Mouse (Mus musculus): ENCODE results near the gene Prtg.

Prtg gene

DNA sequence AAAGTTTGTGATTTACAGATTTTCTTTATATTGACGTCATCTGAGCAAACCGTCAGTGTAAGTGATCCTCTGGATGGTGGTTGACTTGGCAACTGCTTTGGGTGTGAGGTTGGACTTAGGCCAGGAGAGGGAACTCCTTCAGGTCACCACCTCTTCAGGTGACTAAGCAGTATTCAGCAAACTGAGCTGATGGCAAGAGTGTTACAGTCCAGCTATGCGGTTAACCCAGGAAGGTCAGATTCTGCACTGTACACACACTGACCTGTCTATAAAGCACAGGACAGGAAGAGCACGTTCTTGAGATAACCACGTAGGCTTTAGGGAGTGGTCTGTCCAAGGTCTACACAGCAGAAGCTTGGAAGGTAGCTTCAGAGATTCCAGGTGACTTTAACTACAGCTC lies 3.9 kb downstream of the Prtg start:
- DNase-seq = no peak

DNA sequence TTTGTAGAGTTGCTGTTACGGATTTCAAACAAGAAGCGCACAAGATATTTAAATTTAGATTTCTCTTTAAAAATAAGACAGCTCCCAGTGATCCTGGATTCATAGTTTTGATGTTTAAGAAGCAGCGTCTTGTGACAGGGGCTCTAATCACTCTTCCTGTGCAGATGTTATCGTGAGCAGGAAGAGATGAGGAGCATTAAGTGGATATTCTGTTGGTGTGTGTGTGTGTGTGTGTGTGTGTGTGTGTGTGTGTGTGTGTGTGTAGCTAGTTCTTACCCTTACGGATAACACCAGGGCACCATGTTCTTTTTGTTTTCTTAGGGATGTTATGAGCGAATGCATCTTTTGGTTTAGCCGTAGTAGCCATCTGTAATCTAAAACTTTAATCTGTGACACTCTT lies 5.4 kb downstream of the Prtg start:
- no peak for DNase-seq

DNA sequence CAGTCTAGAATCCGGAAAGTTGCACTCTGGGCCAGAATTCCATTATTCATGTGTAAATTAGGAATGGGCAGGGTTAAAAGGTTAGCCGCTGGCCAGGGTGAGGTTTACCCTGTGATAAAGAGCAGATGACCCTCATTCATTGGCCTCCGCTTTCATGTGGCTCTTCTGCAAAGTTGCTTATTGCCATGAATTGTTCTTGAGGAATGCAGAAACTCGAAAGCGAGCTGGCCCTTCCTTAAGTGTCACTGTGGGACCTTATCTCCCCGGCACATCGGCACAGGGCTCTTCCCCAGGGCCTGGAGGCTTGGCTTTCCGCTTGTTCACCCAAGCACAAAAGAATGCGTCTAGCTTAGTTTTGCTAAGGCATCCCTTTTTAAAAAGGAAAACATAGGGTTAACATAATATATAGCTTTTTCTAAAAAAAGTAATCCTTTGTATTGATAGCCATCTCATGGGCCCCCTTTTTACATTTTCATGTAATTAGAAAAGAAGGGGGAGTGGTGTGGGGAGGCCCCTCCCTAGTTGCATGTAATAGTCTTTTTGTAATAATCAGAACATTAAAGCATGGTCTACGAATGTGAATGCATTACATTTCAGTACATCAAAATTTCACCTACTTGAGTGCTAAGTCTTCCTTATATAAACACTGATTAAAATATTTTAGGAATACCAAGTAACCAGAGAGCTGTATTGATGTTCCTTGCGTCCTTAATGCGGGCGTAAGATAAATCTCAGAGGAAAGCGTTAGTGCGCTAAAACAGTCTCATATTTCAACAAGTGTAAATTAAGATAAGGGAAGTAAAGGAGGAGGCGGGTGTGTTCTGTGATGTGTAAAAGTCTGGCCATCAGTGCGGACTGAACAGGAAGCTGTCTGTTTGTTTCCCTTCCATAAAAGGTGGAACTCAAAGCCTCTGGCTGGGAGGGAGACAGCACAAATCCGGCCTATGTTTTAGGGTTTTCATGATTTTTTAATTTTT lies 6.2 kb downstream of the Prtg start:
- no peak for DNase-seq

DNA sequence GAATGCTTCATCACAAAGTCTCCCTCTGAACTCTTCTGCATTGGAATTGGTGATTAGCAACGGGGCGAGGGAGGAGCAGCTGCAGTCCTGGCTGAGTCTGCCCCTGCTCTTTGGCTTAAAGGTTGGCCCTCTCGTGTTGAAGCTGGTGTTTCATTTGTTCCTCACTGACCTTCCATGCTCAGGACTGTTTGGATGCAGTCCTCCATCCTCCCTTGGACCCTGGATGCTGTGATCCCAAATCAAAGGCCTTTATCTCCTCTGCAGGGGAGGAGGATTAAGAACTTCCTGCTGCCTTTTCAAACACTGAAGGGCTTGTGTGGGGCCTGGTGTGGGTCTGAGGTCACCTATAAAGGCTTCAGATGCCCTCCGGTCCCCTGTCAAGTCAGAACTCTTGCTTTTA lies 18.8 kb downstream of the Prtg start:
- DNase-seq = no peak

- DNase-seq = no peak
These were observed 19.3 kb downstream of the Prtg start for GRCm38 (mm10) chr9:72825976-72826375.

- no peak for DNase-seq
These were observed 22.1 kb downstream of the Prtg start for GRCm38 (mm10) chr9:72828616-72829257.

DNA sequence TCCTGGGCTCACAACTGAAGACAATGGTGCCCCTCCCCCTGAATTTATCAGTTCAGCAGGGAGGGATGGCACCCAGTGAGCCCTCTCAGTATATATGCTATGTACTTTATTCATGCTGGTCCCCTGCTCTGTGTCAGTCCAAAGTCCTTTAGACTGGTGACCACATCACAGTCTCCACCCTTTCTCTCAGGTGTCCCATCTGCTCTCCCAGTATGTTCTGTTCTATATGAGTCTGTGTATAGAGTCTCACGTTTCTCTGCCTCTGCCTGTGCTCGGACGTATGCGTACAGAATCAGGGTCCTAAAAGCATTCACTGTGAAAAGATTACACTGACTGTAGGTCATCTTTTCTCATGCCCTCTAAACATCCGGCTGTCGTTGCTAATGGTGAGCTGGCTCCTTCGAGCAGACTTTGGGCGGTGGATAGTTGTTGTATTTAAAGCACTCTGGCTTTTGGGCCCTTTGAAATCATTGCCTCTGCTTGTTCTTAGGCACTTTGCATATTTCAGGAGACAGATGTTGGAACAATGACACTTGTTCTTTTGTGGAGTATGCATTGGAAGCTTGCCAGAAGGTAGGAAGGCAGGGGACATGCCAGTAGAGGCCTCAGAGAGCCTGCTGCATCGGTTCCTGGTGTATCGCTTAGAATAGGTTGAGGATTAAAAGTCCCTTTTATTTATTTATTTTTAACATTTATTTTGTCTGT lies 27.5 kb downstream of the Prtg start:
- DNase-seq = no peak

- DNase-seq = no peak
These were observed 28.3 kb downstream of the Prtg start for GRCm38 (mm10) chr9:72835007-72835406.

DNA sequence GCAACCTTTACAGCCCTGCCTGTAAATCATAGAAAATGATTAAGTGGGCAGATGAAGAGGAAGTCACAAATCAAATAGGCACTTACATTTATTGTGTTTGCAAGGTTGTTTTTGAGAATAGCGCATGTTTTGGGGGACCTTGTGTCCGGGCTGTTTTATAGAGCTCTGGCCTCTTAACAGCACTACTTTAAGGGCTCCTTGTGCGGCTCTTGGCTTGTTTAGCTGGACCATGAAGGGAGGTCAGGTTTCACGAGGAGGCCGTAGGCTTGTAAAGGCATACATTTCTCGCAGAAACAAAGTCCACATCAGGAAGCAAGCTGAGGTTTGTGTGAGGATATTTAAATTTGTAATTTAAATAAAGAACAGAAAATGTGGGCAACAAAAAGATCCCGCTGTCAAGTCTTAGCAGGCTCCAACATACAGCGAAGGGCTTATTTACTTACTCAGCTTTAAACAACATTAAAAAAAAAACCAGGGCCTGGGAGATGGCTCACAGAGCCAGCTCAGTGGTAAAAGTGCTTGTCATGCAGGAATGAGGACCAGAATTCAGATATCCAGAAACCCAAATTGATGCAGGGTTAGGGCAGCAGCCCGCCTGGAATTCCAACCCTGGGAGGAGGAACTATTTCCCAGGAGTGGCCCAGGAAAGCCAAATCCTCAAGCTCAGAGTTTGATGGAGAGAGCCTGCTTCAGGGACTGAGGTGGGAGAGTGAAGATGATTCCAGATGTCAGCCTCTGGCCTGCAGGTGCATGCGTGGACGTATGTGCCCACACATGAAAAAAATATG lies 30.2 kb downstream of the Prtg start:
- DNase-seq = no peak

GRCm38 (mm10) chr9:72837598-72838160 lies 31.0 kb downstream of the Prtg start:
- DNase-seq = no peak

GRCm38 (mm10) chr9:72838256-72838655 lies 31.6 kb downstream of the Prtg start:
- DNase-seq = no peak

DNA sequence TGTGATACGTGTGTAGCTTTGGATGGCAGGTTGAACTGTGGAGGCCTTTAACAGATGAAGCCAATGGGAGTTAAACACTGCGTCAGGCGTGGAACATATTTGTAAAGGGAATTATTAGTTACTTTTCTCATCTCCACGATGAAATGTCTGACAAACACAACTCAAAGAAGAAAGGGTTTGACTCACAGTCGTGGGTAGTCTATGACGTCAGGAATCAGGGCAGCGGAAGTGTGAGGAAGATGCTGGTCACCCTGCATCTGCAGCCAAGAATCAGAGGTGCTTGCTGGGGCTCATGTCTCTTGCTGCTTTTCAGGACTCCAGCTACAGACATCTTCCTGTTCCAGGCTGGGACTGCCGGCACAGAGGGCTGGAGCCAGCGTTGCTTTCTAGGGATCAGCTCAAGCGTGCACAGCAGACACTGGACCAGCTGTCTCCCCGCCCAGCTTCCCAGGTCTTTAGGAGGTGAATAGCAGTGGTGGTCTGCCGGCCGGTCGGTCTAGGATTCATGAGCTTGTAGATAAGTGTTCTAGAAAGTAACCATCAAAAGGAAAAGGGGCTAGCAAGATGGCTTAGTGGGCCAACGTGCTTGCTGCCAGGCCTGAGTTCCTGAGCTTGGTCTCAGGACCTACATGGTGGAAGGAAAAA lies 32.8 kb downstream of the Prtg start:
- DNase-seq = no peak

GRCm38 (mm10) chr9:72844496-72844895 lies 37.8 kb downstream of the Prtg start:
- DNase-seq = no peak

- no peak for DNase-seq
These were observed 39.5 kb downstream of the Prtg start for GRCm38 (mm10) chr9:72846160-72846559.

DNA sequence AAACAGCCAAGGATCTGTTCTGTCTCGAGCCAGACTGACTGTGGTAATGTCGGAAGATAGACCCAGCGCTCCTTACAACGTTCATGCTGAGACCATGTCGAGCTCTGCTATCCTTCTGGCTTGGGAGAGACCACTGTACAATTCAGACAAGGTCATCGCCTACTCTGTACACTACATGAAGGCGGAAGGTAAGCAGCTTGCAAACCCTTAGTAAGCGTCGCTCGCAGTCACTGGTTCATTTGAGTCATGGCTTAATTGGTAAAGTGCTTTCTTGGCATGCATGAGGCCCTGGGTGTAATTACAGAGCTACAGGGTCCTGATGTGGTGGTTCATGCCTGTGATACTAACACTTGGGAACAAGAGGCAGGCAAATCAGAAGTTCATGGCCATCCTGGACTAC lies 44.9 kb downstream of the Prtg start:
- no peak for DNase-seq

- DNase-seq = no peak
These were observed 45.3 kb downstream of the Prtg start for GRCm38 (mm10) chr9:72851979-72852378.

GRCm38 (mm10) chr9:72853681-72854190 lies 47.1 kb downstream of the Prtg start:
- no peak for DNase-seq

DNA sequence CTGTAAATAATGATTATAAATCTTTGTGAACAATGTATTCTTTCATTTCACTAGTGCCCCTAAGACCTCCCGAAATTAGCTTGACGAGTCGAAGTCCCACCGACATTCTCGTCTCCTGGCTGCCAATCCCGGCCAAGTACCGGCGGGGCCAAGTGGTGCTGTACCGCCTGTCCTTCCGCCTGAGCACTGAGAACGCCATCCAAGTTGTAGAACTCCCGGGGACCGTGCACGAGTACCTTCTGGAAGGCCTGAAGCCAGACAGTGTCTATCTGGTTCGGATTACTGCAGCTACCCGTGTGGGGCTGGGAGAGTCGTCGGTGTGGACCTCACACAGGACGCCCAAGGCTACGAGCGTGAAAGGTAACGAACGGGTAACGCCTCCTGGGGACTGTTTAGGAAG lies 50.0 kb downstream of the Prtg start:
- no peak for DNase-seq

- DNase-seq = no peak
These were observed 54.1 kb downstream of the Prtg start for GRCm38 (mm10) chr9:72860764-72861163.

DNA sequence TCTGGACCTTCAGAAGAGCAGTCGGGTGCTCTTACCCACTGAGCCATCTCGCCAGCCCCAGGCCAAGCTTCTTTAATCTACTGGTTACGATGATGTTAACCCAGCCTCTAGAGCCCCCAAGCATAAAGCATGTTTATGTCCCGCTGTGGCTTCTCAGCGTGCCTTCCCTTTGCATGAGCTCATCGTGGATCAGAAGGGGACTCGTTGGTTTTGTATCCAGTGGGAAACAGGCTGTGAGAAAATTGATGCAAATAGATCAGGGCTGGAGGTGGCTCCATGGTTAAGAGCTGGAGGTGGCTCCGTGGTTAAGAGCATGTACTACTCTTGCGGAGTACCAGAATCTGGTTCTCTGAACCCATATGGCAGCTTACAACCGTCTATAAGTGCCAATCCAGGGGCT lies 54.6 kb downstream of the Prtg start:
- no peak for DNase-seq

DNA sequence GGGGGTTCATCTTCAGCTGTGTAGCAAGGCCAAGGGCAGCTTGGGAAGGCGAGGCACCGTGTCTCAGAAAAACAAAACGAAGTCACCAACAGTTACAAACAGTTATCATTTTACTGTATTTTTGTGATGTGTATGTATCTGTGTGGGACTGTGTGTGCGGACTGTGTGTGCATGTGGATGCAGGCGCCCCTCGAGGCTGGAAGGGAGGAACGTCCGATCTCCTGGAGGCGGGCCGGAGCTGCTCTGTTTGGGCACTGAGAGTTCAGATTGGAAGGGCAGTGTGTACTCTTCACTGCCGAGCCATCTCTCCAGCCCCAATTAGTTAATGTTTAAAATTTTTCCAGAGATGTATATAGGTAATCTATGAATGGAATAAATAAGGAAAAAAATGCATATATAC lies 55.5 kb downstream of the Prtg start:
- no peak for DNase-seq

DNA sequence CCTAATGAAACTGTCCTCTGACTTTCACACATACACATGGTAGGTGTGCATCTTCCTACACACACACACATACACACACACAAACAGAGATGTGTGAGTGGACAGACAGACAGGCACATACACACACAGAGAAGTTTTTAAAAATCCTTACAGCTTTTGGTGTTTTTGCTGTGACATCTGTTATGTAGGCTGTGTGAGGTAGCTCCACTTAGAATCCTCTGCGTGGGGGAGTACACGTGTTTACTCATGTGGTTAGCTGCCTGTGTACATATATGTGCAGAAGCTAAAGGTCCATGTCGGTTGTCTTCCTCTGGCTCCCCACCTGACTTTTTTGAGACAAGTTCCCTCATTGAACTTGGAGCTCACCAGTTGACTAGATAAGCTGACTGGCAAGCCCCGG lies 56.3 kb downstream of the Prtg start:
- DNase-seq = no peak

Measured in right cerebral cortex, postnatal 4 days (tissue).